Mouse (Mus musculus): ENCODE measurements at regions not wholly inside any gene's neighbourhood (a gene's known extent, or its start where the extent isn't known, plus 50 kb on each side); places are given as distances from the start of the nearest gene placed in this dataset.

DNA sequence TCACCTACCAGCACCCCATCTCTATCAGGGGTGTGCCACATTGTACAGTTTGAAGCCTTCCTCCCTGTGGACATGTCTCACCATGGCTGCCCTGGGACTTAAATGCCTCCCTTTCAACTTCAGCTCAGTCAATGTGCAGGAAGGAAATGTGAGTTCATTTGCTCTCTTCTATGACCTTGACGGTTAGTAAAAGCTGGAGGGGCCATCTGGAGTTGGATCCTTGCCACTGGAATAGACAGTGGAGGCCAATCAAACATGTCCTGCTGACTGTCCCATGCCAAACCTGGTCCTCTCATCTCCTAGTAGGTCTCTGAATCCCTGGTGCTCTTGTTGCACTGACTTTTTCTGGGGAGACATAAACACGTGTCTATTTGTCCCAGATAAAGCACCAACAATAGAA is 220.2 kb downstream of the Abcc12 start:
- intact Hi-C loops (cut with DNase I) = no loop called here
- peak; percentile 25 for DNase-seq

DNA sequence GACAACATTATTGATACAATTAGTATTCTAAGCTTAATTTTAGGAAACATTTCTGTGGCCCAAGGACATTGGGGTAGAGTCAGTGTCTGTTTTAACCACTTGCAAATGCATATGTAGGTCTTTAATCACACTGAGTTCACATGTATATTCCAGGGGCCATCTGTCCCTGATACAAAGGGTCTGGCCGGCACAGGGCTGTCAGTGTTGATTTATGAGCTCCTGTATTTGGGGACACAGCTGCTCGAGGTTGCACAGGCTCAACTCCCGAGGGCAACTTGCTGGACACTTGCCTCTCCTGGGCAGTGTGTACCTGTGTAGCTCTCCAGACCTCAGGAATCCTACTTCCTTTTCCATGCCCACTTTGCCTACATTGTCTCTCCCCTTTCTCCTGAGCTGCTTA is 221.0 kb downstream of the Abcc12 start:
- intact Hi-C loops (cut with DNase I) = no loop called here
- no peak for DNase-seq

DNA sequence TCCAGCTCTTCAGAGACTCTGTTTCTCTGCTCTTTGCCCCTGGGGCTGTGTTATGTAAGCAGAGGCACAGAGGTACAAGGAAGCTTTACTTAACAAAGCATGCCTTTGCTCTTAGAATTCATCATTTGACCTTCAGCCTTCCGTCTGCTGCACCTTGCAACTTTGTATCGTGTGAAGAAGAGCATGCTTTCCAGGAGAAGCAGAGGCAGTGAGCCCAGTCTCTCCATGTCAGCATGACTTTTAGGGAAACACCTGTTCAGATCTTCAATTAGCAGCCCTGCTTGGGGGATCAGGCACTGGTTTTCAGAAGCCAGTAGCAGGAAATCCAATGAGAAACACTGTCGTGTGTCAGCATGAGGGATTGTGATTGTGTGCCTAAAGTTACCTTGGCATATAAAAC is 226.7 kb downstream of the Abcc12 start:
- DNase-seq = no peak
- intact Hi-C loops (cut with DNase I) = no loop called here

DNA sequence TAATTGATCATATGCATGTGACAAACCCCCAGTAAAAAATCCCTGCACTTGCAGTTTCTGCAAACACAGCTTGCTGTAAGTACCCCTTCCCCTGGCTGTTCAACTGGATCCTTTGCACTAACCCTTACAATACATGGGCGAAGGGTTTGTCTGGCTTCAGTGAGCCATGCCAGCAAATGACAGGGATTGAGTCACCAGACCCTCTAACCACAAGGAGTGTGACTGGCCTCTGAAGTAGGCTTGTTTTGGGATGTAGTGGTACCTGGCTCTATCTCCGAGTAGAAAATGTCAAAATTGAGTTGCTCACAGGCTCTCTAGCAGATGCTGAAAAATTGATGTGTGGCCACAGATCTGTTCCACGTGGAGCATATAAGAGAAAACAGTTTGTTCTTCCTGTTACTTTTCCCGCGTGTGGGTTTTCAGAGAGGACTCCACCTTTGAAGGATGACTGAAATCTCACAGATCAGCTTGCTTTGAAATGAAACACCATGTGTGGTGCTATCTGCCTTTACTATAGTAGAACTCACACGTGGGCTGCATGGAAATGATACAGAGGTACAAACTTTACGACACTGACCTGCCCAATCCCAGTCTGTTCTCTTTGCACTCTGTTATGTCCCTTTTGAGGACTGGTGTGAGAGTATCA is 228.8 kb downstream of the Abcc12 start:
- no peak for DNase-seq
- intact Hi-C loops (cut with DNase I) = no loop called here

DNA sequence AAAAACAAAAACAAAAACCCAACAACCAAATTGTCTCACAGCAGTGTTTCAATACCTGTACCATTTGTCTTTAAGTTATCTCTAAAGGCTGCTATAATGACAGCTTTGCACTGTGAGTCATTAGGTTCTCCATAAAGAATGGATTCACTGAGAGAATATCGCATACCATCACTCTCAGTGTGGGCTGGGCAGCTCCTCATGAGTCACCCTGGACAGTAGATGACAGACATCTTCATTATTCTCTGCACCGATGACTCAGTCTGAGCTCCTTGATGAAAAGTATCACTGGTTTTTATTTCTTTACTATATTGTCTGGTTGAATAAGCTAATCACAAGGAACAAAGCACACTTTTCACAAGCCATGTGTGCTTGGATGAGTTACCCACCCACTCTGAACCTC is 230.4 kb downstream of the Abcc12 start:
- no peak for DNase-seq
- intact Hi-C loops (cut with DNase I) = no loop called here

DNA sequence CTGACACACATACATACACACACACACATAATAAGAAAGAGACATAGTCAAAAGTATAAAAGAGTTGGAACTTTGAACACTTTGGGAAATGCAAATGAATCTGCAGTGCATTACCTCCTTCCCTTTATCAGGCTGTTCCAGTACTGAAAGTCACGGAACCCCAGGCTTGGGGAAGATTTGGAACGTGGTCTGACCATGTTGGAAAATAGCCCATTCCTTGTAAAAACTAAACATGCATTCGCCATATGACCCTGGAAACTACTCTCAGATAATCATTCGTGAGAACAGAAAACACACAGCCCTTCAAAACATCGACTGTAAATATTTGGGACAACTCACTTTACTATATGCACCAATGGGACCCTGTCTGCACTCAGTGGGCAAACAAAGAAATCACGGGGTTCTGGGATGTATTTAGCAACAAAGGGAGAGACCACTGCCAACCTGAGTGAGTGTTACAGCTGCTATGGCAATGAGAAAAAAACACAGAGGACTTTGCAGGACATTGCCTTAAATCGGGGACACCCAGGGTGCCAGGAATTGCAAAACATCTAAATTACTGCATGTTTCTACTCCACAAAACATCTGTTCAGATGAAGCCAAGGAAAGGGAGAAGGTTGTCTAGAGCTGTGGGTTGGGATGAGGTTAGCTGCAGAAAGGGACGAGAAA is 238.3 kb downstream of the Abcc12 start:
- no peak for DNase-seq
- intact Hi-C loops (cut with DNase I) = no loop called here

DNA sequence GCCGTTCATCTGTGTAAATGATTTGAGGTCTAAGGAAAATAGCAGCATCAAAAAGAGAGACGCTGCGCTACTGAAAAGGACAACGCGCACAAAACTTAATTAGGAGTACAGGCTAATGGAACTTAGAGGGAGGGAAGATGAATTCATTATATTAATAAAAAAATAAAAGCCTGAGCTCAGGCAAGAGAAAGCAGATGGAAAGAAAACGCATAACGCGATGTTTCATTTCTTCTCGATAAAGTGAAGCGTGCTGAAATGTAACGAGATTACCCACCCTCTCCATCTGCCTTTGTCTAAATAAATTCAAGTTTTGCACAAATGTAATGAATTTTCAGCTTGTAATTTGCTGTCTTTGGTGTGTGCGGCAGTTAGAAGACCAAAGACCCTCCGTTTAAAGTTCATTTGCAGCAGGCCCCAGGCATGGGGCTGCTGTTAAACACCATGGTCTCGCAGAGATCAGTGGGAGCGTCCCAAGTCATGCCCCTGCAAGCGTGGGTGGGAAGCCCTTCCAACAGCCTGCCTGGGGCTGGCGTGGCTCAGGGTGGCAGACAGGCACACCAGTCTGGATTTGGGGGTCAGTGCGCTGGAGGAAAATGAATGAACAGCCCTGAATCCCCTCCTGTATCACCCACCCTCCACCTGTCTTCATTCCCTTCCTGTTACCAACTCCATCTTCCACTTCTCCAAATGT is 241.8 kb downstream of the Abcc12 start:
- no peak for DNase-seq
- intact Hi-C loops (cut with DNase I) = no loop called here

DNA sequence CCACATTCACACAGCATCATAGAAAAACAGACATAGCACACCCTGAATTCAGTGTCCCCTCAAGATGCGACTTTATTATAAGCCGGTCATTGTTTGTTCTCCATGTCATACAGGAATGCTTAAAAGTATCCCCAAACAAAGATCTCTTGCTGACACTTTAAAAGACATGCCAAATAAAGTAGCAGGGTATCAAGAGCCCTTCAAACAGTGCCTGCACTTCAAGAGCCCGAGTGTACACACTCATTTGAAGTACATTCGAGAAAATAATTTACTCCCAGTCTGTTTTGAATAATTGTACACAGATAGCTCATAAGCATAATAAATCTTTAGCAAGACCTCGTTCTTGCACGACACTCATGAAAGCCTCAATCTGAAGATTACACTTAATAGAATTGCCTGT is 249.1 kb downstream of the Abcc12 start:
- intact Hi-C loops (cut with DNase I) = no loop called here
- no peak for DNase-seq

DNA sequence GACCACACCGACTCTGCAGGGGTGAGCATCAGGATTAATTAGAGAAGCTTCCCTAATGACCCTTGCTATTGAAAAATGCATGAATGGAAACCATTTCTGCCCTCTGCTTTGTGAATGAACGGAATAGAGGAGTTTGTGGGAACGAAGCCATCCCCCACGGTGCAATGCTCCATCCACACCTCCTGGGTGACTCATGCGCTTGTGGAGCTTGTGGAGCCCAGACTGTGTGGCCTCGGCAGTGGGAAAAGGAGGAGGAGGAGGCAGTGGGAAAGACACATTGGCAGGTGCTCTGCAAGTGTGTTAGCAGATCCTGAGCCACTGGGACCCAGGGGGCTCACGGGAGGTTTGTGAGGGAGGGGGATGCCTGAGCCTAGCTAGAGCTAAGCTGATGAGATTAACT is 251.9 kb downstream of the Abcc12 start:
- intact Hi-C loops (cut with DNase I) = no loop called here
- peak; percentile 55 for DNase-seq

DNA sequence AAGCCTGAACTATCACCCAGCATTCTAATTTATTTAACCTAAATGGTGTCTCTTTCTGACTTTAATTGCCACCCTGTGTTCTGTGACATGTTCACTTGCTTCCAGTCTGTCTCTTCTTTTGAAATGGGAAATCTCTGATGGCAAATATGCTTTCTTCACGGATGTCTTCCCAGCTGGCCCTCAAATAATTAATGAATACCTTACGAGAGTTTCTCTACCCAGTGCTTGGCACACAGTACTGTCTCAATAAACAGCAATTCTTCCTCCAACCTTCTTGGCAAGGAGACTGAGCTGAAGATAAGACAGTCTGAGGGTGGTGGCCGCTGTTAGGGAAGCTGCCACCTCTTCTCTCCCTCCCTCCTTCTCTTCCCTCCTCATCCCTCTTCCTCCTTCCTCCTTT is 252.5 kb downstream of the Abcc12 start:
- DNase-seq = no peak
- intact Hi-C loops (cut with DNase I) = no loop called here

DNA sequence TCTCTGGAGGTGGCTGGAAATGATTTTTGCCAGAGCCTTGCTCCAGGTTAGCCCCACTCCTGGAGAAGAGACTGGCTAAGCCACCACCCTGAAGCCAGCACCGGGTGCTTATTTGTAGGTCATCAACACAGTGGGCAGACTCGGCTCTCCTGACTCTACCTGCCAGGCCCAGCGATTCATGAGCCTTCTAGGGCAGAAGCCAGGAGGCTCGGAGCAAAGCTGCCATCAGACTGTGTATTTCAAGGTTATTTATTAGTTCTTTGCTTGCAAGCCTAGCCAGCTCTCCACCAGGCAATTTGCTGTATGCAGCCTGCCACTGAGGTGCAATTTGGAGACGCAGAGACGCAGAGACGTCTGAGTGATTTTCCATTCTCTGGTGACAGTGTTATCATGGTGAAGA is 255.4 kb downstream of the Abcc12 start:
- no peak for DNase-seq

DNA sequence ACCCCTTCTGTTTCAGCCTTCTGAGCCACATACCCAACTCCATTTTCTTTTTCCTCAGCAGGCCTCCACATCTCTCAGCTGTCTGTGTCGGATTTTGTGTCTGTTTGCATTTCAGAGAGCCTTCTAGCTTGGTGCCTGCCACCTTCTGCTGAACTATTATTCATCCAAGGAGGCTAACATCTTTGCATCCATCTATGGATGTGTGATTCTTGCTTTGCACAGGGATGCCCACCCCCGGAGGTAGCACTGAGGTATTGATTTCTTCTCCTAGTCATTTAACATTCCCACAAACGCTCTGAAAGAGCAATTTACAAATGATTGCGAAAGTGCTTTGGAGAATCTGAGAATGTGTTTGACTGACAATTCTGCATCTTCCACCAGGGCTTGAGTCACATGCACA is 255.9 kb downstream of the Abcc12 start:
- intact Hi-C loops (cut with DNase I) = no loop called here
- DNase-seq = no peak

More for the DNA sequence above, 255.4 kb downstream of the Abcc12 start:
- intact Hi-C loops (cut with DNase I) = no loop called here

DNA sequence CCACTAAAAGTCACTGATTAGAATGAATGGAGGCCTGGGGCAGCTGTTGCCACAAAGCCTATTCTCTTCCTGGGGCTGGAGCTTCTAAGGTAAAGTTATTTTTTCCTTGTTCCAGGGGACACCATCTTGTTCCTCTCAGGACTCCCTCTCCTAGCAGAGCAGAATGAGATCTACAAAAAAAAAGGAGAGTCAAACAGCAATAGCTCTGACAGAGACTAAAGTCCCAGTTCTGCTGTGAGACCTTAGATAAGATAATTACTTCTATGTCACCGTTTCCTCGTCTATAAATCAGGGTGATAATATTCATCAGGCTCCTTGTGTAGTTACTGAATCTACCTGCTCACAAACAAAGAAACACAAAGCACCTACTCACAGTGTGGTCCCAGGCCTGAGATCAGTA is 256.7 kb downstream of the Abcc12 start:
- intact Hi-C loops (cut with DNase I) = no loop called here

DNA sequence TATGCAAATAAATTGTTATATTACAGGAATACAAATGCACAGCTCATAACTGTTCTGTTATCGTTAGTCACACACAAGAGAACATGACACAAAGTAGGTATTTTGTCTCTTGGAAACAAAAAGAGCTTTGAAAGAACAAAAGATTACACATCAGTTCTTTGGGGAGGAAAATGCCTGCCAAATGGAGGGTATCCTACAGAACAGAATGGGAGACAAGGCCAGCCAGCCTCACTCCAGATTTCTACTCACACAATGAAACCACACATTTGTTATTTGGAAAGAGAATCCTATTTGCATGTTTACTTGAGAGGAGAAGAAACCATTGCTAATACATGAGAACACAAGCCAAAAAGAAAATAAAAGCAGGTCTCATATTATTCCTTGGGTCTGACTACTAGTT is 258.0 kb downstream of the Abcc12 start:
- no peak for DNase-seq
- intact Hi-C loops (cut with DNase I) = no loop called here

More for the DNA sequence above, 256.7 kb downstream of the Abcc12 start:
- DNase-seq = no peak

DNA sequence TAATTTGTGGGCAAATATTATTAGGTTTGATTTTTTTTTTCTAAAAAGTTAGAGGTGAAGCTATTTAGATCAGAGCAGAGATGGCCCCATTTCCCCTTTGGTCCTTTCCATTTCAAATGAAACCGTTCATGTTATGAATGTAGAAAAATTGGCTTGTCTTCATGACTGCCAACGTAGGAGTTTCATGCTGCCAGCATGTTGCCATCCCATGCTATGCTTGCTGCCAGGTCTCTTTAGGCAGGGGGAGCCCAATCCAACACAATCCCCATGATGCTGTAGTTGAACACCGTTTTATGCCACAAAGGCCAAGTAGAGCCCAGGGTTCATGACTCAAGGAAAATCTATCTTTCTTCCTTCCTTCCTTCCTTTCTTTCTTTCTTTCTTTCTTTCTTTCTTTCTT is 259.5 kb downstream of the Abcc12 start:
- intact Hi-C loops (cut with DNase I) = no loop called here
- peak; percentile 24 for DNase-seq

DNA sequence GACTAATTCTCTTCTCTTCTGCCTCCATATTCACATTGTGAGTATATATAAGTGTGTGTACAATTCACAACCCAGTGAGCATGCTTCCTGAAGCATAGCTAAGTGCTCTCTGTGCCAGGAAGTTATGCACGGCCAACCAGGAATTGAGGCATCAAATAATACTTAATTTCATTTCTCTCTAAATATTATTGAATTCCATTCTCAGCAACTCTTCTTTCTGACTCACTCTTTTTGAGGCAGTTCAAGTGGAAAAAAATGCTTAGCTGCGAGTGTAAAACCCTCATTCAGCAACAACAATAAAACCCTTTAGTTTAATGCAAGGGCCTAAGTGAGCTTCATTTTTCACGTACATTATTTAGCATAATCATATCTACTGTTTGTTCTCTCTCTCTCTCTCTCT is 262.0 kb downstream of the Abcc12 start:
- no peak for DNase-seq
- intact Hi-C loops (cut with DNase I) = no loop called here

DNA sequence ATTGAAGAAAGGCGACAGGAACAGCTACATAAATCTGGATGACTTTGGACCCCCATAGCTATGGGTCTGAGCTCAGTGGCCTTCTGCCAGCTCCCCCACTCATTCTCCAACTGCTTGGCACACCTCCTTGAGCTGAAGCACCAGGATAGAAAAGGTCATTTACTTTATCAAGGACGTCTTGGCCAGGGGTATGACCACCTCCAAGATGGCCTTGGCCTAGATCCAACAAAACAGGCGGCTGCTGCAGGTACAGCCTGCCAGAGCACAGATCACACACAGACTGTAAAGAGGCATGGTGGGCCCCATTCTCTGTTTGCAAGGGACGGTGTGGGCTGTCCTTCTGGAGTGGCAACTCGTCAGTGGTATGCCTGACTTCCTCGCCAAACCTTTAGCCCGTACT is 264.2 kb downstream of the Abcc12 start:
- peak; percentile 82 for DNase-seq
- intact Hi-C loops (cut with DNase I) = no loop called here

DNA sequence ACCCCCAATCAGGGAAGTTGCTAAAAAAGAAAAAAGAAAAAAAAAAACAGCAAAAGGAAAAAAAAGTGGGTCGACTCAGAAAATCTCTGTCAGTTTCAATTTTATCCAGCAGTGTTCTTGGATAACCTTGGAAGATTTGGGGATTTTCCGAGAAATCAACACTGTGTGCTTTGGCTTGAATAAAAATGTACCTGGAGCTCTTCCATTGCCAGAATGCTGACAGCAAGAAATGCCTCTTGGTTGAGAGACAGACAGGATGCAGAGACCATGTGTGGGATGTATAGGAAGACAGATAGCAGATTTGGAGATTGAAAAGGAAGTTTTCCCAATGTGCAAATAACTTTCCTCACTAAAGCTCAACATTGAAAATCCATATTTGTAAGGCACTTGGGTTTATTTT is 271.0 kb downstream of the Abcc12 start:
- DNase-seq = no peak
- intact Hi-C loops (cut with DNase I) = no loop called here

DNA sequence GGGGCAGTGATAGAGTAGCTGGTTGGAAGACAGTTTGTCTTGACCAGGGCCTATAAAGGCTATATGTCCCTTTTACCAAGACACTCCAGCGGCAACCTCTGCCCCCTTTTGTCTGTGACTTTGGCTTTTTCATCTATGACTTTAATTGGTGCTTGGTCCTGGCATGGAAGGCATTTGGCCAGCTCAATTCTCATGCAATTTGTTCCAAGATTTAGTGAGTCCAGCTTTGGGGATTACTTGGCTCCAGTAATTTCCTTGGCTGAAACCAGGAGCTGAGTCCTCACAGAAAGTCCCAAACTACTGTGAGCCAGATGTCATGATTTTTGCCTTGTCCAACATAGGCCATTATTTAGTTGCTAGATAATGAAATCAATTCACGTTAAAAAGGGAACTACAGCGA is 273.1 kb downstream of the Abcc12 start:
- peak; percentile 42 for DNase-seq
- intact Hi-C loops (cut with DNase I) = no loop called here

DNA sequence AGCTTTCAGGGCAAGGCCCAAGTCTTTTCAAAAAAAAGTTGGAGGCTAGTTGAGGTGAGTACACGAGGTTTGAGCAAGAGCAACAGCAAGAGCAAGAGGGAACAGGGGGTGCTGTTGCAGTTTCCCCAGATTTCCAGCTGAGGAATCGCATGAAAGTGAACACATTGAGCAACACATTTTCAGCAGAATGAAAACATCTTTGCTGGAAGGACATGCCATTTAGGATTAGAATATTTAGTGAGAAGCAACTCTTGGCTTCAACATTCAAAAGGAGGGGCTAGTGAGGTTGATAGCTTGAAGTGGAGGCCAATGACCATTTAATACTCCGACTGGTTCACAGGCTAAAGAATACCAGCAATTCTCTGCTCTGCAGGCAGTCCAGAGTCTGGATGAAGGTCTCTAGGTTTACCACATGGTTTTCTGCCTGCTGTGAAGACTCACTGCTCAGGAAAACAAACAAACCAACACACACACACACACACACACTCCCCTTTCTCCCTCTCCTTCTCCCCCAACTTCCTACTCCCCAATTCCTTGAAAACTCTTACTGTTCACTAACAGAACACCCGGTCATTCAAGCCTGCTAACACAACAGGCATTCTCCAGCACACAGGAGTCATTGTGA is 278.5 kb downstream of the Abcc12 start:
- DNase-seq = no peak
- intact Hi-C loops (cut with DNase I) = no loop called here

DNA sequence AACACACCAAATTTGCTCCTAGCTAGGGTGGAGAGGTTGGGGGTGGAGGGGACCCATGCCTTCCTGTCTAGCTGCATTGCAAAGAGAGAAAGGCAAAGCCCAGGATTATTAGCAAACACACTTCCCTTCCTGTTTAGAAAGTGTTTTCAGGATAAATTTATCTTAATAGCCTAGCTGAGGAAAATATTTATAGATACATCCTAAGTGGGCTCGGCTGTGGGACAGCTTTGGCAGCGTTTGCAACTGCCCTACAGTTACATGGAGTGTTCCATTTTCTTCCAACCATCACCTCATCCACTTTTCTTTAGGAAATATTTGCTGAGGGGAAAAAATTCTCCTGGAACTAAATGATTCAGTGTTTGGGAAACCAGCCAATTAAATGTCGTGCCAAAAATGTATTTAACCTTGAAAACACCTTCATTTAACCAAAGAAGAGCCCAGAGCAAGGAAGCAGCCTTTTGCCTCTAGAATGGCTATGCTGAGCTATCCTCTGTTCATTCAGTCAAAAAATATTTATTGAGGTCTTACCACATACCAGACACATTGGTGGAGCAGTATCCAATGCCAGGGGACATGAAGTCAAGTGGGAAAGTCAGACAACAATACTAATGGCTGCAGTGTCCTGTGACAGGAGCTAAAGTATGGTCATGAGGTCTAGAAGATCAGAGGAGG is 291.6 kb downstream of the Abcc12 start:
- DNase-seq = no peak
- intact Hi-C loops (cut with DNase I) = no loop called here

Data from left cerebral cortex, postnatal 4 days (tissue).